Mouse (Mus musculus) embryonic fibroblast, embryonic 13.5 days (primary cell): ENCODE measurements around the gene Fignl2. TPM values are rescaled to one million over a fixed set of nuclear protein-coding genes. Genes with fewer than 3 reads are reported as not detected.

Experiments
- H3K27ac ChIP-seq: 2 replicates; pipeline ENCODE4 v1.5.1; 2012; ENCODE audit warnings: low read length, control low read depth, inconsistent platforms; ENCODE audit not compliant: insufficient read depth
- H3K4me1 ChIP-seq: 2 replicates; pipeline ENCODE4 v1.6.1; 2011; ENCODE audit warnings: low read length; ENCODE audit not compliant: control insufficient read depth, insufficient read depth
- H3K4me3 ChIP-seq: 2 replicates; pipeline ENCODE4 v1.5.1; 2011; ENCODE audit warnings: mild to moderate bottlenecking, control low read depth, low read length; ENCODE audit not compliant: insufficient read depth
- CTCF ChIP-seq: IDR thresholded peaks from 2 replicates; pipeline ENCODE4 v1.5.1; 2011; ENCODE audit warnings: mild to moderate bottlenecking, control low read depth, low read length, moderate library complexity, borderline replicate concordance; ENCODE audit not compliant: insufficient read depth
- POLR2A ChIP-seq: IDR thresholded peaks from 2 replicates; pipeline ENCODE4 v1.6.1; 2011; ENCODE audit warnings: low read depth, mild to moderate bottlenecking, control low read depth, low read length, moderate library complexity
- polyA plus RNA-seq: library from polyadenylated mRNA; stranded (reverse); fragments of >200 nt; gene quantifications from 2 replicates; pipeline ENCODE4 v1.2.4, GENCODE M21; 2011; ENCODE audit warnings: low read depth; ENCODE audit not compliant: missing spikeins, insufficient read length

The Fignl2 gene
- polyA plus RNA-seq, 1 experiment: 1.3 TPM

- Histone ChIP-seq H3K4me1 (no peaks in the 10 kb centered on the region), H3K27ac (no peak overlapping the region), H3K4me3 (peak overlapping the region; percentile 44)
- peak; percentile 45; the same call in 1 of the 2 replicates for TF ChIP-seq POLR2A
- TF ChIP-seq CTCF: peak; percentile 45; the same call in 1 of the 2 replicates
Observed at GRCm38 (mm10) chr15:101078731-101079156, 377 bp upstream of the Fignl2 start.

- H3K27ac ChIP-seq: no peak overlapping the region
- H3K4me3 ChIP-seq: peak overlapping the region; percentile 60
- no peak for TF ChIP-seq POLR2A
- TF ChIP-seq CTCF: no peak
- no peaks in the 10 kb centered on the region for H3K4me1 ChIP-seq
Observed at GRCm38 (mm10) chr15:101077001-101077812, 1.2 kb downstream of the Fignl2 start.

- Histone ChIP-seq H3K4me3 (no peak overlapping the region), H3K27ac (no peak overlapping the region), H3K4me1 (no peaks in the 10 kb centered on the region)
- TF ChIP-seq POLR2A: no peak
- no peak for TF ChIP-seq CTCF
Observed at GRCm38 (mm10) chr15:101076071-101077000, 2.0 kb downstream of the Fignl2 start.

GRCm38 (mm10) chr15:101075656-101076055 is 2.7 kb downstream of the Fignl2 start:
- TF ChIP-seq CTCF (no peak), POLR2A (no peak)
- no peak overlapping the region for H3K27ac ChIP-seq
- H3K4me3 ChIP-seq: no peak overlapping the region
- no peaks in the 10 kb centered on the region for H3K4me1 ChIP-seq

- no peaks in the 10 kb centered on the region for H3K4me1 ChIP-seq
- no peak overlapping the region for H3K4me3 ChIP-seq
- TF ChIP-seq POLR2A (no peak), CTCF (no peak)
- H3K27ac ChIP-seq: no peak overlapping the region
Observed at GRCm38 (mm10) chr15:101075150-101075549, 3.2 kb downstream of the Fignl2 start.

GRCm38 (mm10) chr15:101074067-101074466 is 4.3 kb downstream of the Fignl2 start:
- Histone ChIP-seq H3K27ac (no peak overlapping the region), H3K4me3 (no peak overlapping the region), H3K4me1 (no peaks in the 10 kb centered on the region)
- TF ChIP-seq CTCF (no peak), POLR2A (no peak)

GRCm38 (mm10) chr15:101072736-101073135 is 5.6 kb downstream of the Fignl2 start:
- no peak overlapping the region for H3K4me3 ChIP-seq
- TF ChIP-seq CTCF: no peak
- TF ChIP-seq POLR2A: no peak
- H3K4me1 ChIP-seq: no peaks in the 10 kb centered on the region
- no peak overlapping the region for H3K27ac ChIP-seq

- TF ChIP-seq CTCF: no peak
- no peak for TF ChIP-seq POLR2A
- Histone ChIP-seq H3K27ac (no peak overlapping the region), H3K4me3 (no peak overlapping the region), H3K4me1 (no peaks in the 10 kb centered on the region)
Observed at GRCm38 (mm10) chr15:101070762-101071161, 7.6 kb downstream of the Fignl2 start.

GRCm38 (mm10) chr15:101069641-101070190 is 8.7 kb downstream of the Fignl2 start:
- Histone ChIP-seq H3K27ac (no peak overlapping the region), H3K4me3 (no peak overlapping the region), H3K4me1 (no peaks in the 10 kb centered on the region)
- TF ChIP-seq POLR2A (no peak), CTCF (no peak)
